Mouse (Mus musculus): Measurements from ENCODE around the gene Trpm3.
"Not testable (repeated sequence)": the region's sequence is repeated elsewhere in the genome, so short reads cannot be mapped to it uniquely, and the experiment has no call there.

Gene Trpm3

DNA sequence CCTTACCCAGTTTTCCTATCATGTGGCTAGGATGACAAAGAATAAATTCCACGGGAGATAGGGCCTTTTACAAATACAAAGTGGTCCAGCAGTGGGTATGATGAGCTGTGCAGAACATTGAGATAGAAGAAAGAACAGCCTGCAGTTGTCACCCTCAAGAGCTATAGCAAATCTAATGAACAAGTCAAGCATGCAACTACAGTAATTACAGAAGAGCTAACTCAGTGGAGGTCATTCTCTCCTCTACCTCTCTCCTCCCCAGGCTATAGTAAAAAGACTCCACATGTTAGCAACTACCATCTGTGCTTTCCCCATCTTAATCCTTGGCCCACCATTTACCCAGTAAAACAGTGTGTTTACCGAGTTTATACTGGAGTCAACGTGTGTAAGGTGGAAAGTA is 629.4 kb downstream of the Trpm3 start:
- DNase-seq = no peak

DNA sequence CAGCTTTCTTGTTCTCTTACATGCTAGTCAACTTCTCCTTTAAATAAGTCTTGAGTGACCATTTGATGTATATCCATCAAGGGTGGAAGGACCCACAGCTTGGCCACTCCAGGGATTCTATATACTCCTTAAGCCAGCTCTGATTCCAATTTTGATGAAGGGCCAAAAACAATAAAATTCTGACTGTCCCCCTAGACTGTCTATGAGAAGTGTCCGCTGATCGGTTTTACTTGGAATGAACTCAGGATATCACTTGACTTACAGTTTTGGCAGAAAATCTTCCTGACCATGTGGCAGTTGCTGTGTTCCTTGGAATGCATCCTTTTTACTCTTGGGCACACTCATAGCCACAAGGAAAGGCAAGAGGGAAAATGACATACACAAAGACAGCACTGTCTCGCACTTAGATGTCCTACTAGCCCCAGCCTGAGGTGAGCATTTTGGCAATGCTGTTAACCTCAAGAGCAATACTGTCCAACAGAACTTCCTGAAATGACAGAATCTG is 636.4 kb downstream of the Trpm3 start:
- peak; percentile 54 for DNase-seq

DNA sequence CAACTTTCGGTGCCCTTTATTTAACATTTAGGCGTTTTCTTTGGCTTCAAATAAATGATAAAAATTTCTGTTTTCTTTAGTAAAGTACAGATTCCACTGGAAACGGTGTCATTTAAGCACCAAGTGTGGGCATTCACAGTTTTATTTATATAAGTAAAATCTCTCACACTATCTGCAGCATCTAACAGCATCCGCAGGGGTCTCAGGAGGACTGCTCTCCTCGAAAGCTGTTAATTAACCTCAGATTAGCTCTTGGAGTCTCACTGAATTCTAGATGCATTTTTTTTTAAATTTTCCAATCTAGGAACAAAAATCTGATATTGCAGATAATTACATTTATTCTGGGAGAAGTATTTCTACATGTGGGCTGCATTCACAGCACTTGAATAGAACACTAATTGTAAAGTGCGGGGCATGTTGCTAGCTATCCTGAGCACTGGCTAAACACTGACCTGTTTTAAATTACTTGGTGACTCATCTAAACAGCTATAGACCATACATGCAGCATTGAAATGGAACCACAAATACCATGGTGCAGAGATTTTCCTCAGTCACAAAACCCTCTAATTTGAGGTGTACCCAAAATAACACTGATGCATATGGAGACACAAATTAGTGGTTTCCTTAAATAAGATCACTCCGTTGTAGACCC is 641.5 kb downstream of the Trpm3 start:
- DNase-seq = no peak

- no peak for DNase-seq
Observed at GRCm38 (mm10) chr19:22781579-22781978, 642.7 kb downstream of the Trpm3 start.

- no peak for DNase-seq
Observed at GRCm38 (mm10) chr19:22783745-22784144, 644.9 kb downstream of the Trpm3 start.

- no peak for DNase-seq
Observed at GRCm38 (mm10) chr19:22789753-22790152, 650.9 kb downstream of the Trpm3 start.

DNA sequence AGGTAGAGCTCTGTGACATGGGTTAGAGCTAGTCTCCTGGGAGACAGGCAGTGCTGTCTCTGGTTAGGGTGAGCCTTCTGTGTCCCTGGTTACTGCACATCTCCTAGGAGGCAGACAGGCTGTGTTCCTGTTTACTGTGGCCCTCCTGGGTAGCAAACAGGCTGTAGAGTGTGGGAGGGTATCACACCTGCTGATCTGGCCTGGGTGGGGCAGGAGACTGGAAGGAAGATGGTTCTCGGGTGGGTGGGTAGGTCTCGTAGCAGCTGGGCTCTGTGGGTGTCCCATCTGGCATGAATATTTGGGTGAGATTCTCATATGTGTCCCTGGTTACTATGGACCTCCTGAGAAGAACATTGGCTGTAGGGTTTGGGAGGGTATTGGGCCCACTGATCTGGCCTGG is 658.1 kb downstream of the Trpm3 start:
- DNase-seq = no peak

DNA sequence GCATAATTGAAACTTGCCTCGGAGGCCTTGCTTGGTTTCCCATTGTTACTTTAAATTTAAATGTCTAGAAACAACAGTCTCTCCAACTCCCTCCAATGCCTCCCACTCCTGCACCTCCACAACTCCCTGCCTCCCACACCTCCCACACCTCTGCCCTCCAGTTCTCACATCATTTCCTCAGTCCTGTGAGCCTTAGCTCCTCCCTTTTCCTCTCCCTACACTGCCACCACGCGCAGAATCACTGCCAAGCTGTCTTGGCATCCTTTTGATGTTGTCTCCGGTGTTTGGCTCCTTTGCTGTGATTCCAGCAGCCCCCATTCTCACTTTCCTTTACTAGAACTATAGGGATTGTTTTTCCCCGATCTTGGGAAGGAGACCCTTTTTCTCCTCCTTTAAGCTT is 661.6 kb downstream of the Trpm3 start:
- peak; percentile 63 for DNase-seq

DNA sequence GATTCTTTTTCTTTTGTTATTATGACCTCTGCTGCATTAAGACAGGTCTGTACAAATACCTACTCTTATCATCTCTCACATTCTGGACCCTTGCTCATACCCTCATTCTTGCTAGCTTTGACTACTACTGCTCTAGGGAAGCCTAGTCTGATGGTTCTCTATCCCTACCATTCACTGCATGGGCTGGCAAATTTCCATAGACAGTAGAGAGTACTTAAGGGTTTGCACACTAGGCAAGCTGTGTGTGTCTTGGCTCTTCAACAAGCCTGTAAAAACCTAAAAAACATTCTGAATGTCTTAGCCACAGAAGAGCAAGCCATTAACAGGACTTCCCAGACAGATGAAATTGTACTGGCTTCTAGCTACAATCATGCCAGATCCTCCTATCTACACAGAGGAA is 664.5 kb downstream of the Trpm3 start:
- peak; percentile 72 for DNase-seq

DNA sequence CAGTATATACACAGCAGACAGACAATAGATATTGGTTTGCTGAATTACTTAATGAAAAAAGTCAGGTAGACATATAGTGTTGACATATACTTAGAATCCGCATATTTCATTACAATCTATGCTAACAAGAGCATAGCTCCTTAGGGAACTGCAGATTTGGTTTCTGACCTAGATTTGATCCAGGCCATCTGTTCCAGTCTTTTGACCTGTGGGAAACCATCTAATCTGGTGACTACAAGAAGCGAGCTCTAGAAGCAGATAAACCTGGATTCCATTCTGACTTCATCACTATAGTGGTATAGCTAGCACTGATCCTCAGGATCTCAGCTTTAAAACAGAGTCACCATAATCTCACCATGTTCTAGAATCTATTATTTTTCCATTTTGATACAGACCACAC is 665.5 kb downstream of the Trpm3 start:
- DNase-seq = peak; percentile 94

DNA sequence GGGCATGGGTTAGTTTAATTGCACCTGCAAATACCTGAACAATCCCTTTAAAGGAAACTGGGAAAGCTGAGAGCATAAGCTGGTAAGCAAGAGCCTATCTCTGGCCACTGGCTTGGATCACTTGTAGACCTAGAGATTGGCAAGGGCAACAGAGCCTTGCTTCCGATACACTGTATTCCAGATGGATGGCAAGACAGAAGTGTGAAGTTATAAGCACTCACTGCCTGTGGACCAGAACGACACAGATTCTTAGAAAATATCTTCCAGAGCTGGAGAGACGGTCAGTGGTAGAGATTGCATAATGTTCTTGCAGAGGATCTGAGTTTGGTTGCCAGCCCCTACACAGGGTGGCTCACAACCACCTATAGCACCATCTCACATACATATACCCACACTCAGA is 671.4 kb downstream of the Trpm3 start:
- no peak for DNase-seq

GRCm38 (mm10) chr19:22821741-22822140 is 682.9 kb downstream of the Trpm3 start:
- no peak for DNase-seq

DNA sequence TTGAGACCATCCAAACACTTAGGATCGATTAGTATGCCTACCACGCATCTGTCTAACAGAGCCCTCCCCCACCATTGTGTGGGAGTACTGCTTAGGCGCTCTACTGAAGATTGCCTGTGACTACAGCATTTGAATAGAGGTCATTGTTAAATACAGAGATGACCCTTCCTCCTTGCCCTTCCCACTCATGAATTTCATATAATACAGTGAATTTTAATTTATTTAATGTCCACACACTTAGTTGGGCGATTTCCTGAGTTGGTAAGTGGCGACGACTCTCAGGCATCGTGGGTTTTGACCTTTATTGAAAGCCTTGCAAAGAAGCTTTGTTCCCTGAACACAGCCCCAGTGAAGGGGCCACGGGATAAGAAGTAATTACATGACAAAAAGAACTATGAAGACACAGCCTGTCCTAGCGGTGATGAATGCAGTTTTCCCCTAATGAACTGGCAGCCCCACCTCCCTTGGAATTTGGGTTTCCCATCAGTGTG is 684.7 kb downstream of the Trpm3 start:
- no peak for DNase-seq

DNA sequence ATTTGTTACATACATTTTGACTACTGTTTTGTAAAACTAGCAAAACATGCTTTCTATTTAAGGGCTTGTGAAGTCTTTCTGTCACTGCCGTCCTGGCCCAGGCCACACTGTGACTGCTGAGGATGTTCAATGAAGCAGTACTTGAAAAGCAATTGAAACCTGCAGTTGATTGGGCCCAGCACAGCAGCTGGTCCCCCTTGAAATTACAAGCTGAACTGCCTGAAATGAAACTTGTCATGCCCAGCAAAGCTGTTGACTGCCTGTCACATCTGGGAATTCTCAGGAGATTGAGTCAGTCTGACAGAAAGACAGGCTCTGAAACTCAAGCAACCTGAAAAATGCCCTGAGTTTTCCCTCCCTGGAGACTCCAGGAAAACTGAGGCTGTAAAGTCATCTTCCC is 687.0 kb downstream of the Trpm3 start:
- DNase-seq = no peak

GRCm38 (mm10) chr19:22828198-22828742 is 689.4 kb downstream of the Trpm3 start:
- no peak for DNase-seq

DNA sequence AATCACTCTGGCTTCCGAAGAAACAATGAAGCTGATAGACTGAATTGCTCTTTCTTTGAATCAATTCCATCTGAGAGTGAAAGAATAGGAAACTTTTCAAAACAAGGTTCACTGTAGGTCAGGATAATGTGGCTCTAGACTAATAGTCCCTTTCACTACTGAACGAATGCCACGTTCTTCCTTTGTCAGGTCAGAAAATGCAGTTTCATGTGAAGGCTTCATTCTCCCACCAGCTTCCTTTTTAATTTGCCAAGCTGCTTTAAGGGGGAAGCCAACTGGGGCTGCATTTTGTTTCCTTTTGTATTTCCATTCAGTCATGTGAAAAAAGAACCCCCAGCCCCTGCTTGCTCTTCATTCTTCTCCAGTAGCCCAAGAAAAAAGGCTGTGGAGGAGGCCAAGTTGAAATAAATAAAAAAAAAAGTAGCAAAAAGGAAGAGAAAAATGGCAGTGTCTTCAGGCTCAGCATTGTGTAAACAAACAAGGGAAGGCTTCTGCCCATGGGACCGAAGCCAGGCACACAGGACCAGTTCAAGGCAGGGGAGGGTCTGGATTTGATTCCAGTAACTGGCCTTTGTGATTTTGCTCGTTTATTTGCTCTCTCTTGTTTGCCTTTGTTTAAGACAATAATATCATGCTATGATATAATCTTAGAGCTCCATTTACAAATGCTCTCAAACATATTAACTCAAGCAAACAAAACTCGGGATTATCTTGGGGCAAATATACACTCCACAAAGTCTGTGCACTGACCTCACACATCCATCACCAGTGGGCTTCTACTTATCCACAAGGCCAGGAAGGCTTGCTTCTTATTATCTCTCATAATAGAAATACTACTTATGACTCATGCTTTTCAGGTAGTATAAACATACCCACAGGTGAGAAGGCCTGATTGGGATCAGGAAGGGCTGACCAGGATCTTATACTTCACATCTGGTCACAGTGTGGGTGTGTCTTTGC is 702.5 kb downstream of the Trpm3 start:
- DNase-seq = no peak

DNA sequence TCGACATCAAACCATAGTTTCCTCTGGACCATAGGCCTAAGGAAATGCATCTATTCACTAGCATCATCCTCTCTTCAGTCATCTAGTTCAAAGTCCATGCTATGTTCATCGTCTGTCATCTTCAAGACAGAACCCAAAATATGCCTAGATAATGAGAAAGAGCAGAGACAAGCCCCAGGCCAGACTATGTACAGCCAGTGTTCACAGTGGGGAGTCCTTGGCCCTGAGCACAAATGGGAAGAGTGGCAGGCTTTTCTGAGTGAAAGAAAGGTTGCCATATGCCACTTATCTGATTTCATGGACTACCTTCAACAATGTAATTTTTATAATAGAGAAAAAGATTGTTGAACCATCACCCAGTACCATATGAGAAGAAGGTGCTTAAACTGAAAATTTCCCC is 703.9 kb downstream of the Trpm3 start:
- DNase-seq = peak; percentile 88

DNA sequence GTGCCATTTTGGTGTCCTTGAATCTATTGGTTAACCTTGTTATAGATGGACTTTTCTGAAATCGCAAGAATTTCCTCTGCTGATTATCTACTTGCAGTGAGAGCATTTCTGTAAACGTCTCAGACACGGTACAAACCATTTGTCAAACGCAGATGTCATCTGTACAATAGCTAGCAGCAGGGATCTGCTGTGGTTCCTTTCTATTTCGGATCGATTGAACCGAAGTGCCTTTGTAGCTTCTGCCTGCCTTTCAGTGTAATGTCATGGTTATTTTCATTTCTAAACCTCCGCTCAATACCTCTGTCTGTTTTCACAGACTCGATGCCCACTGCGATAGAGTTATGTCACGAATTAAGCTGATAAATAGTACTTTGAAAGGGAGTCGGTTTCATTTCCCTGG is 708.9 kb downstream of the Trpm3 start:
- no peak for DNase-seq

DNA sequence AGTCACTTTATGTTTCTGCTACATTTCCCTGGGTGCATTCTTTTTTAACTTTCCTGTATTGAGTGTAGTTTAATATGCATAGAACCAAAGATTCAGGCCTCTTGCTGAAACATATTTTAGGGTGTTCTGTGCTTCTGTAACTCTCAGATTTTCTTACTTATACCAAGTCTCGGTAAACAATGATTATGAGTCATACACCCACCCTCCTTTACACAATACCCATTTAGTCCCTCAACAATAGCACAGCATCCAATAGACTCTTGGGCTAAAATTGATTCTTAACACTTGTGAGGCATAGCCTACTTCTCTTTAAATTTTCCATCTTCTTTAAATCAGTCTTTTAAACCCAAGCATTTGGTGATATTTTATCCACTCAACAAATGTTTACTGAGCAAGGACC is 709.4 kb downstream of the Trpm3 start:
- no peak for DNase-seq

- DNase-seq = no peak
Observed at GRCm38 (mm10) chr19:22848783-22849576, 710.1 kb downstream of the Trpm3 start.

DNA sequence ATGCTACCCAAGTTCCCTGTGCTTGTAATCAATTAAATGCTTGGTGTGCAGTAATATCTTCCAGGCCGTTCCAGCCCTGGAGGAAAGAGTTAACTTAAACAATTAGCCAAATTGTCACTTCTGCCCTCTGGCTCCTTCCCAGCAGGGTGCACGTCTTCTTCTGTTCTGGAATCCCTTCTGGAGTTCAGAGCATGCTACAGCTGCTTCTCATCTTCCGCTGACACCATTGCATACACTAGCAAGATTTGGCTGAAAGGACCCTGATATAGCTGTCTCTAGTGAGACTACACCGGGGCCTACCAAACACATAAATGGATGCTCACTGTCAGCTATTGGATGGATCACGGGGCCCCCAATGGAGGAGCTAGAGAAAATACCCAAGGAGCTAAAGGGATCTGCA is 712.6 kb downstream of the Trpm3 start:
- DNase-seq = not testable (repeated sequence)

- DNase-seq = peak; percentile 84
Observed at GRCm38 (mm10) chr19:22859644-22860043, 720.8 kb downstream of the Trpm3 start.

GRCm38 (mm10) chr19:22867456-22867855 is 728.6 kb downstream of the Trpm3 start:
- DNase-seq = no peak
